Mouse (Mus musculus): ENCODE results near the gene Gm42688. TPM values are rescaled to one million over a fixed set of nuclear protein-coding genes. Genes with fewer than 3 reads are reported as not detected.
A peak's percentile ranks its signal among the peaks of the same experiment; 100 is the strongest.

The Gm42688 gene
- total and polyA plus RNA-seq, 2 experiments from 2014 or later, result 2.9 to 7.0 TPM

- Histone ChIP-seq H3K4me3 (ENCODE audit: low read depth, low read length) (peak overlapping the region; percentile 70), H3K4me1 (ENCODE audit: insufficient read depth) (peaks cover 22% of the 10 kb centered on the region), H3K27me3 (ENCODE audit: insufficient read depth, low read length) (no peaks in the 10 kb centered on the region), H3K4me2 (ENCODE audit: low read depth) (peak overlapping the region; percentile 93), H3K36me3 (ENCODE audit: insufficient read depth) (peaks cover 24% of the 10 kb centered on the region), H3K9ac (peak overlapping the region; percentile 70), H3K9me3 (ENCODE audit: low read length) (no peaks in the 10 kb centered on the region), H3K27ac (ENCODE audit: low read depth, low read length) (peak overlapping the region; percentile 88)
- peak; percentile 38 for ATAC-seq
- 6% methylated on average over 40 of the region's 52 CpGs for WGBS
- DNase-seq, result no peak
- TF ChIP-seq CTCF (IDR thresholded peaks at IDR 0.05; ENCODE audit: low read depth), result no peak
Observed at GRCm38 (mm10) chr6:83121863-83122710, 20.7 kb downstream of the Gm42688 start.

- Histone ChIP-seq H3K27ac (ENCODE audit: low read depth, low read length) (no peak overlapping the region), H3K9me3 (ENCODE audit: low read length) (no peaks in the 10 kb centered on the region), H3K4me1 (ENCODE audit: insufficient read depth) (peaks cover 22% of the 10 kb centered on the region), H3K9ac (no peak overlapping the region), H3K36me3 (ENCODE audit: insufficient read depth) (peaks cover 15% of the 10 kb centered on the region), H3K4me3 (ENCODE audit: low read depth, low read length) (no peak overlapping the region), H3K27me3 (ENCODE audit: insufficient read depth, low read length) (no peaks in the 10 kb centered on the region), H3K4me2 (ENCODE audit: low read depth) (no peak overlapping the region)
- ATAC-seq, result no peak
- TF ChIP-seq CTCF (IDR thresholded peaks at IDR 0.05; ENCODE audit: low read depth), result no peak
- 84% methylated on average over 5 of the region's 5 CpGs for WGBS
- no peak for DNase-seq
Observed at GRCm38 (mm10) chr6:83122961-83123360, 21.5 kb downstream of the Gm42688 start.

GRCm38 (mm10) chr6:83124851-83125312, 23.5 kb downstream of the Gm42688 start:
- H3K36me3 ChIP-seq (ENCODE audit: insufficient read depth), result no peaks in the 10 kb centered on the region
- H3K27ac ChIP-seq (ENCODE audit: low read depth, low read length), result no peak overlapping the region
- WGBS, result under 1% methylated on average over 30 of the region's 30 CpGs
- peak overlapping the region; percentile 93 for H3K4me2 ChIP-seq (ENCODE audit: low read depth)
- no peaks in the 10 kb centered on the region for H3K27me3 ChIP-seq (ENCODE audit: insufficient read depth, low read length)
- peak overlapping the region; percentile 63 for H3K4me3 ChIP-seq (ENCODE audit: low read depth, low read length)
- H3K9ac ChIP-seq, result peak overlapping the region; percentile 48
- peak; percentile 30; the same call in 1 of the 2 replicates for ATAC-seq
- peaks cover 22% of the 10 kb centered on the region for H3K4me1 ChIP-seq (ENCODE audit: insufficient read depth)
- TF ChIP-seq CTCF (IDR thresholded peaks at IDR 0.05; ENCODE audit: low read depth), result no peak
- H3K9me3 ChIP-seq (ENCODE audit: low read length), result no peaks in the 10 kb centered on the region
- DNase-seq, result peak; percentile 96

- TF ChIP-seq CTCF (IDR thresholded peaks at IDR 0.05; ENCODE audit: low read depth), result no peak
- Histone ChIP-seq H3K4me1 (ENCODE audit: insufficient read depth) (peaks cover 18% of the 10 kb centered on the region), H3K9ac (peak within 1 kb of the TSS; percentile 48), H3K27me3 (ENCODE audit: insufficient read depth, low read length) (no peaks in the 10 kb centered on the region), H3K9me3 (ENCODE audit: low read length) (no peaks in the 10 kb centered on the region), H3K4me3 (ENCODE audit: low read depth, low read length) (peak within 1 kb of the TSS; percentile 63), H3K27ac (ENCODE audit: low read depth, low read length) (no peak within 1 kb of the TSS), H3K36me3 (ENCODE audit: insufficient read depth) (no peaks in the 10 kb centered on the region), H3K4me2 (ENCODE audit: low read depth) (peak within 1 kb of the TSS; percentile 93)
- no peak for ATAC-seq
- WGBS, result 23% methylated on average over 5 of the region's 5 CpGs
- no peak for DNase-seq
Observed at GRCm38 (mm10) chr6:83125331-83125730, 23.9 kb downstream of the Gm42688 start, which contains the start of gene Ino80b. TSS of gene Ino80b (minus strand) at chr6:83125431.

GRCm38 (mm10) chr6:83127419-83127818, 26.0 kb downstream of the Gm42688 start:
- H3K4me3 ChIP-seq (ENCODE audit: low read depth, low read length), result no peak overlapping the region
- H3K9ac ChIP-seq, result no peak overlapping the region
- no peak overlapping the region for H3K27ac ChIP-seq (ENCODE audit: low read depth, low read length)
- 94% methylated on average over 5 of the region's 5 CpGs for WGBS
- no peaks in the 10 kb centered on the region for H3K9me3 ChIP-seq (ENCODE audit: low read length)
- no peak overlapping the region for H3K4me2 ChIP-seq (ENCODE audit: low read depth)
- ATAC-seq, result no peak
- no peaks in the 10 kb centered on the region for H3K27me3 ChIP-seq (ENCODE audit: insufficient read depth, low read length)
- peak; percentile 23 for TF ChIP-seq CTCF (IDR thresholded peaks at IDR 0.05; ENCODE audit: low read depth)
- peaks cover 10% of the 10 kb centered on the region for H3K4me1 ChIP-seq (ENCODE audit: insufficient read depth)
- H3K36me3 ChIP-seq (ENCODE audit: insufficient read depth), result no peaks in the 10 kb centered on the region
- no peak for DNase-seq

- TF ChIP-seq CTCF (IDR thresholded peaks at IDR 0.05; ENCODE audit: low read depth), result no peak
- H3K9me3 ChIP-seq (ENCODE audit: low read length), result no peaks in the 10 kb centered on the region
- DNase-seq, result no peak
Observed at GRCm38 (mm10) chr6:83131469-83132034, 30.1 kb downstream of the Gm42688 start.

More at GRCm38 (mm10) chr6:83131469-83132034, 30.1 kb downstream of the Gm42688 start:
- Histone ChIP-seq H3K4me1 (ENCODE audit: insufficient read depth) (no peaks in the 10 kb centered on the region), H3K36me3 (ENCODE audit: insufficient read depth) (no peaks in the 10 kb centered on the region), H3K27ac (ENCODE audit: low read depth, low read length) (no peak overlapping the region), H3K9ac (no peak overlapping the region), H3K27me3 (ENCODE audit: insufficient read depth, low read length) (peaks cover 10% of the 10 kb centered on the region; the same call in 1 of the 2 replicates), H3K4me3 (ENCODE audit: low read depth, low read length) (no peak overlapping the region), H3K4me2 (ENCODE audit: low read depth) (no peak overlapping the region)
- ATAC-seq, result no peak
- WGBS, result 75% methylated on average over 6 of the region's 6 CpGs

Measured in forebrain, postnatal 0 days (tissue).